Mouse (Mus musculus): ENCODE measurements around the gene Gm42957. TPM values are rescaled to one million over a fixed set of nuclear protein-coding genes. Genes with fewer than 3 reads are reported as not detected.
"Not testable (repeated sequence)": the region's sequence is repeated elsewhere in the genome, so short reads cannot be mapped to it uniquely, and the experiment has no call there.

Gene Gm42957
- polyA plus RNA-seq, 1 experiment from 2014 or later = 0.24 TPM

DNA sequence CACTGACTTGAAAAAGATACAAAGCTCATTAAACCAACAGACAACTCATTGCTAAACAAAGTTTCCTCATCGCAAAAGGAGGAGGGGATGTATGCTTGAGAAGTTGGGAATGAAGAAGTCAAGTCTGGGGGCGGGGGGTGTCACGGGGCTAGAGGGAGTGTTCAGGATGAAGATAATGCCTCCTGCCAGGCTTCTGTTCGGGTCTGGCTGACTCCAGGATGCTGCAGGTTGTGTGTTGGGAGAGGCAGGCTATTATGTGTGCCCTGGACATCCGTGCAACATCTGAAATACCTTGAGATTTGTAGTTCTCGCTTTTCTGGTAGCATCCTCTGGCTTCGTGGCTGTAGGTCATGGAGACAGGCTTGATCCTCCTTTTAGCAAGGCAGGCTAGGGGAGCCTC, 43.2 kb downstream of the Gm42957 start:
- no peak for ATAC-seq
- H3K27me3 ChIP-seq (ENCODE audit: control insufficient read depth, insufficient read depth, low read depth, low read length) = no peaks in the 10 kb centered on the region

DNA sequence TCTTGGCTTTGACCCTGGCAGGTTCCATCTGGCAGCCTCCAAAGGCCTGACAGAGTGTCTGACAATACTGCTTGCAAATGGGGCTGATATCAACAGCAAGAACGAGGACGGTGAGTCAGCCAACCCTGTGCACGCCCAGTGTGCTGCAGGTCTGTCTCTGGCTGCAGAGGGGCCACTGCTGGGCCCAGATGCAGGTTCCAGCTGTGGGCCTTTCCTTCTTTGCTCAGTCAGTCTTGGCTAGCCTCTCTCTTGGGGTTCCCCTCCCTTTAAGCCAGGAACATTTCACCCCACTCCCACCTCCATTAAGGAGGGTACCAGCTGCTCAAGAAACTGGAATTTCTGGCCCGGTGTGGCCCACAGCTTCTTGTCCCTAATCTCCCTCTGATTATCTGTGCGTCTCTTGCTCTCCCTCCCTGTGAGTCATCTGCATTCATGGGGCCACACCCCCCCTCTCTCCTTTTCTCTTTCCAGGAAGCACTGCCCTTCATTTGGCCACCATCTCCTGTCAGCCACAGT, 43.9 kb downstream of the Gm42957 start:
- ATAC-seq = no peak
- 19% methylated on average over 5 of the region's 5 CpGs for WGBS
- no peaks in the 10 kb centered on the region for H3K36me3 ChIP-seq (ENCODE audit: control insufficient read depth, insufficient read depth, low read length)

More for the DNA sequence above, 43.2 kb downstream of the Gm42957 start:
- H3K4me3 ChIP-seq (ENCODE audit: low read depth, low read length) = no peak overlapping the region
- H3K9me3 ChIP-seq (replicated peaks; ENCODE audit: control insufficient read depth, low read length, poor library complexity, severe bottlenecking) = no peaks in the 10 kb centered on the region
- H3K4me1 ChIP-seq (ENCODE audit: control insufficient read depth, insufficient read depth, low read length) = 0 out of 2 replicates have a peak, but pooled peaks cover 6% of the 10 kb centered on the region
- no peaks in the 10 kb centered on the region for H3K36me3 ChIP-seq (ENCODE audit: control insufficient read depth, insufficient read depth, low read length)
- no peak overlapping the region for H3K27ac ChIP-seq (ENCODE audit: low read length)
- 53% methylated on average over 7 of the region's 7 CpGs for WGBS
- no peak overlapping the region for H3K4me2 ChIP-seq (ENCODE audit: low read length)
- H3K9ac ChIP-seq (ENCODE audit: low read depth, low read length) = no peak overlapping the region

DNA sequence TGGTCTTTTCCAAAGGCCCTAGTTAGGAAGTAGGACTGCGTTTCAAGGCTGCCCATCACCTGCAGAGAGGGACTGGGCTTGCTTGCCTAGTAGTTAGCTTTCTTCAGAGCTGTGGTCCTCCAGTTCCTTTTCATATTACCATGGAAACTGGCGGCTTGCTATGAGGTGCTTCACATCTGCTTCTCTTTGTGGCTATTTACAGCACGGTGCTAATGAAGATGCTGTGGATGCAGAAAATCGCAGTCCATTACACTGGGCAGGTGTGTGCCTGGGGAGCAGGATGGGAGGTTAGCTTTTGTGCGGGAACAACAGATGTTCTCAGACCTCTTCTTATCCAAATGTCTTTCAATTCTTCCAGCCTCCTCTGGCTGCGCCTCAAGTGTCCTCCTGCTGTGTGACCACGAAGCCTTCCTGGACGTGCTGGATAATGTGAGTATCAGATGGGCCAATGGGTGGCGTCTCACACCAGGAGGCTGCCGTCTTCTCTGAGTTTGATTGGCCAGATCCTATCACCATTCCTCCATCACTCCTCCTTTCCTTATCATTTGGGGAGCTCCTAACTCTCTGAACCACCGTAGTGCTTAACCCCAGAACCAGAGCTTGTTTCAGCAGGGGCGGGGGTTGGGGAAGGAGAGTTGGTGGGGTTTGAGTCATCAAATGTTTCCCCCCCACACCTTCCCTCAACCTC, 45.1 kb downstream of the Gm42957 start:
- H3K4me3 ChIP-seq (ENCODE audit: low read depth, low read length) = no peak overlapping the region
- H3K27ac ChIP-seq (ENCODE audit: low read length) = no peak overlapping the region
- 0 out of 2 replicates have a peak, but pooled peaks cover 6% of the 10 kb centered on the region for H3K4me1 ChIP-seq (ENCODE audit: control insufficient read depth, insufficient read depth, low read length)
- no peak overlapping the region for H3K9ac ChIP-seq (ENCODE audit: low read depth, low read length)
- H3K27me3 ChIP-seq (ENCODE audit: control insufficient read depth, insufficient read depth, low read depth, low read length) = no peaks in the 10 kb centered on the region
- H3K9me3 ChIP-seq (replicated peaks; ENCODE audit: control insufficient read depth, low read length, poor library complexity, severe bottlenecking) = no peaks in the 10 kb centered on the region
- WGBS = 17% methylated on average over 12 of the region's 12 CpGs
- peak; percentile 83 for ATAC-seq
- no peaks in the 10 kb centered on the region for H3K36me3 ChIP-seq (ENCODE audit: control insufficient read depth, insufficient read depth, low read length)
- peak overlapping the region; percentile 2; the same call in 1 of the 2 replicates for H3K4me2 ChIP-seq (ENCODE audit: low read length)

More for the DNA sequence above, 43.9 kb downstream of the Gm42957 start:
- 0 out of 2 replicates have a peak overlapping the region, but pooled peaks have one; percentile 25 for H3K9ac ChIP-seq (ENCODE audit: low read depth, low read length)
- no peaks in the 10 kb centered on the region for H3K9me3 ChIP-seq (replicated peaks; ENCODE audit: control insufficient read depth, low read length, poor library complexity, severe bottlenecking)
- H3K27ac ChIP-seq (ENCODE audit: low read length) = no peak overlapping the region
- H3K4me1 ChIP-seq (ENCODE audit: control insufficient read depth, insufficient read depth, low read length) = 0 out of 2 replicates have a peak, but pooled peaks cover 6% of the 10 kb centered on the region
- no peak overlapping the region for H3K4me2 ChIP-seq (ENCODE audit: low read length)
- H3K4me3 ChIP-seq (ENCODE audit: low read depth, low read length) = no peak overlapping the region
- H3K27me3 ChIP-seq (ENCODE audit: control insufficient read depth, insufficient read depth, low read depth, low read length) = no peaks in the 10 kb centered on the region

DNA sequence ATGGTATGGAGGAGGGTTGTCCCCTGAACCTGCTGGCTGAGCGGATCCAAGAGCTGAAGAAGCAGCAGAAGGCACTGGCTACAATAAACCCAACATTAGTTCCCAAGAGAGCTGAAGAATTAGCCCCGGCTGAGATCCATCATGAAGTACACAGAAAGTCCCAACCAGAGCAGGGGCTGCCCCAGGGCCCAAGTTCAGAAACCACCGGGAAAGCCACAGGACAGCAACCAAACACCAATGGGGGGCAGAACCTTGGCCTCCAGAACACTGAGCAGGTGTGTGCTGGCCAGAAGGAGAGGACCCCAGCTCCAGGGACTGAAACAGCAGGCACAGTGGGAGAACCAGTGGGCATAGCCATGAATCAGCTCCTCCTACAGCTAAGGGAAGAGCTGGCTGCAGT, 48.2 kb downstream of the Gm42957 start:
- no peak overlapping the region for H3K4me3 ChIP-seq (ENCODE audit: low read depth, low read length)
- H3K36me3 ChIP-seq (ENCODE audit: control insufficient read depth, insufficient read depth, low read length) = no peaks in the 10 kb centered on the region
- H3K27me3 ChIP-seq (ENCODE audit: control insufficient read depth, insufficient read depth, low read depth, low read length) = no peaks in the 10 kb centered on the region
- no peak overlapping the region for H3K27ac ChIP-seq (ENCODE audit: low read length)
- no peaks in the 10 kb centered on the region for H3K9me3 ChIP-seq (replicated peaks; ENCODE audit: control insufficient read depth, low read length, poor library complexity, severe bottlenecking)
- no peak overlapping the region for H3K4me2 ChIP-seq (ENCODE audit: low read length)
- WGBS = 85% methylated on average over 3 of the region's 3 CpGs
- no peak for ATAC-seq
- no peak overlapping the region for H3K9ac ChIP-seq (ENCODE audit: low read depth, low read length)
- 0 out of 2 replicates have a peak, but pooled peaks cover 6% of the 10 kb centered on the region for H3K4me1 ChIP-seq (ENCODE audit: control insufficient read depth, insufficient read depth, low read length)

GRCm38 (mm10) chr3:96684151-96684821, 49.0 kb downstream of the Gm42957 start:
- Histone ChIP-seq H3K27me3 (ENCODE audit: control insufficient read depth, insufficient read depth, low read depth, low read length) (no peaks in the 10 kb centered on the region), H3K4me1 (ENCODE audit: control insufficient read depth, insufficient read depth, low read length) (0 out of 2 replicates have a peak, but pooled peaks cover 6% of the 10 kb centered on the region), H3K4me2 (ENCODE audit: low read length) (peak overlapping the region; percentile 47), H3K36me3 (ENCODE audit: control insufficient read depth, insufficient read depth, low read length) (no peaks in the 10 kb centered on the region), H3K27ac (ENCODE audit: low read length) (no peak overlapping the region), H3K4me3 (ENCODE audit: low read depth, low read length) (peak overlapping the region; percentile 23; the same call in 1 of the 2 replicates), H3K9me3 (replicated peaks; ENCODE audit: control insufficient read depth, low read length, poor library complexity, severe bottlenecking) (no peaks in the 10 kb centered on the region), H3K9ac (ENCODE audit: low read depth, low read length) (no peak overlapping the region)
- no peak for ATAC-seq
- WGBS = 58% methylated on average over 17 of the region's 17 CpGs

GRCm38 (mm10) chr3:96684822-96685156, 49.5 kb downstream of the Gm42957 start:
- H3K27me3 ChIP-seq (ENCODE audit: control insufficient read depth, insufficient read depth, low read depth, low read length) = no peaks in the 10 kb centered on the region
- H3K9ac ChIP-seq (ENCODE audit: low read depth, low read length) = no peak overlapping the region
- WGBS = 43% methylated on average over 28 of the region's 28 CpGs
- no peak overlapping the region for H3K27ac ChIP-seq (ENCODE audit: low read length)
- H3K9me3 ChIP-seq (replicated peaks; ENCODE audit: control insufficient read depth, low read length, poor library complexity, severe bottlenecking) = no peaks in the 10 kb centered on the region
- no peaks in the 10 kb centered on the region for H3K36me3 ChIP-seq (ENCODE audit: control insufficient read depth, insufficient read depth, low read length)
- no peak for ATAC-seq
- 0 out of 2 replicates have a peak, but pooled peaks cover 4% of the 10 kb centered on the region for H3K4me1 ChIP-seq (ENCODE audit: control insufficient read depth, insufficient read depth, low read length)
- peak overlapping the region; percentile 23; the same call in 1 of the 2 replicates for H3K4me3 ChIP-seq (ENCODE audit: low read depth, low read length)
- peak overlapping the region; percentile 47 for H3K4me2 ChIP-seq (ENCODE audit: low read length)

DNA sequence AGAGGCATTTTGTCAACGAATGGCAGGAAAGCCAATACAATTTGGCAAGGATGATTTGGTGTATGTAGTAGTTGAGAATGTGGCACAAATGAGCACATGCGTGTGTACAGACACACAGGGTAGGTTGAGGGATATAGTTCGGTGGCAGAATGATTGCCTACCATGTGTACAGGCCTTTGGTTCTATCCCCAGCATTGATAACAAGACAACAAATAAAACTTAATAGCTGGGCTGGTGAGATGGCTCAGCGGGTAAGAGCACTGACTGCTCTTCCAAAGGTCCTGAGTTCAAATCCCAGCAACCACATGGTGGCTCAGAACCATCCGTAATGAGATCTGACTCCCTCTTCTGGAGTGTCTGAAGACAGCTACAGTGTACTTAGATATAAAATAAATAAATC, 50.8 kb downstream of the Gm42957 start:
- not testable (repeated sequence) for H3K36me3 ChIP-seq (ENCODE audit: control insufficient read depth, insufficient read depth, low read length); H3K9ac ChIP-seq (ENCODE audit: low read depth, low read length); H3K4me2 ChIP-seq (ENCODE audit: low read length); ATAC-seq; H3K4me3 ChIP-seq (ENCODE audit: low read depth, low read length); H3K9me3 ChIP-seq (replicated peaks; ENCODE audit: control insufficient read depth, low read length, poor library complexity, severe bottlenecking); H3K27ac ChIP-seq (ENCODE audit: low read length); H3K4me1 ChIP-seq (ENCODE audit: control insufficient read depth, insufficient read depth, low read length); H3K27me3 ChIP-seq (ENCODE audit: control insufficient read depth, insufficient read depth, low read depth, low read length)
- 96% methylated on average over 5 of the region's 5 CpGs for WGBS

- H3K27ac ChIP-seq (ENCODE audit: low read length) = no peak overlapping the region
- no peaks in the 10 kb centered on the region for H3K9me3 ChIP-seq (replicated peaks; ENCODE audit: control insufficient read depth, low read length, poor library complexity, severe bottlenecking)
- H3K4me2 ChIP-seq (ENCODE audit: low read length) = no peak overlapping the region
- no peaks in the 10 kb centered on the region for H3K4me1 ChIP-seq (ENCODE audit: control insufficient read depth, insufficient read depth, low read length)
- H3K4me3 ChIP-seq (ENCODE audit: low read depth, low read length) = no peak overlapping the region
- no peaks in the 10 kb centered on the region for H3K36me3 ChIP-seq (ENCODE audit: control insufficient read depth, insufficient read depth, low read length)
- WGBS = 86% methylated on average over 11 of the region's 11 CpGs
- ATAC-seq = no peak
- H3K9ac ChIP-seq (ENCODE audit: low read depth, low read length) = no peak overlapping the region
- H3K27me3 ChIP-seq (ENCODE audit: control insufficient read depth, insufficient read depth, low read depth, low read length) = no peaks in the 10 kb centered on the region
Observed at GRCm38 (mm10) chr3:96688854-96689253, 53.6 kb downstream of the Gm42957 start.

DNA sequence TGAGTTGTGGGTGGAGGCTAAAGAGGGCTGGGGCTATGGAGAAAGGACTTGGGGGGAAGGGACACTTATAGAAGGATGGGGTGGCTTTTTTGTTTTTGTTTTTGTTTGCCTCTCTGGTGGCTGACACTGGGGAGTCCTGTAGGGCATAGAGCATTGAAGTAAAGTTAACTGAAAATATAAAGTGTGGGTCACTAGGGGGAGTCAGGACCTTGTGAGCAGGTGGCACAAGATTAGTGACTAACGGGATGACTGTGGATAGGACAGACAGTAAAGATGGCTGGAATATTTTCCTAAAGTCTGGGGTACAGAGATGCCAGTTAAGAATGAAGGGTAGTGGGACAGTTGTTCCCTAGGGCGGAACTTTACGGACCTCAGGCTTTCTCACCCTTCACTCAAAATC, 55.0 kb downstream of the Gm42957 start:
- H3K4me2 ChIP-seq (ENCODE audit: low read length) = no peak overlapping the region
- WGBS = 39% methylated on average over 3 of the region's 3 CpGs
- no peaks in the 10 kb centered on the region for H3K9me3 ChIP-seq (replicated peaks; ENCODE audit: control insufficient read depth, low read length, poor library complexity, severe bottlenecking)
- H3K27ac ChIP-seq (ENCODE audit: low read length) = no peak overlapping the region
- no peaks in the 10 kb centered on the region for H3K27me3 ChIP-seq (ENCODE audit: control insufficient read depth, insufficient read depth, low read depth, low read length)
- H3K36me3 ChIP-seq (ENCODE audit: control insufficient read depth, insufficient read depth, low read length) = no peaks in the 10 kb centered on the region
- no peak overlapping the region for H3K9ac ChIP-seq (ENCODE audit: low read depth, low read length)
- no peak for ATAC-seq
- no peaks in the 10 kb centered on the region for H3K4me1 ChIP-seq (ENCODE audit: control insufficient read depth, insufficient read depth, low read length)
- H3K4me3 ChIP-seq (ENCODE audit: low read depth, low read length) = no peak overlapping the region
